Mouse (Mus musculus): ENCODE data around the gene Ndufc1. TPM values are rescaled to one million over a fixed set of nuclear protein-coding genes. Genes with fewer than 3 reads are reported as not detected.
"Not testable (repeated sequence)": the region's sequence is repeated elsewhere in the genome, so short reads cannot be mapped to it uniquely, and the experiment has no call there.

Gene Ndufc1
- polyA plus RNA-seq (2014; fragmentation: Nextera tagmentation; extraction: Ambion mirVana): 714 and 715 TPM in 2 replicates

- ATAC-seq (ENCODE audit: low FRiP score) (peak; percentile 94), DNase-seq (ENCODE audit: low spot score) (peak; percentile 99)
- 0 out of 2 replicates have a peak, but pooled peaks cover 3% of the 10 kb centered on the region for H3K36me3 ChIP-seq (ENCODE audit: control insufficient read depth, insufficient read depth, low read length)
- peak within 1 kb of the TSS; percentile 70 for H3K4me3 ChIP-seq (ENCODE audit: low read depth, low read length)
- no peaks in the 10 kb centered on the region for H3K9me3 ChIP-seq (ENCODE audit: control insufficient read depth, low read length)
- H3K27ac ChIP-seq (ENCODE audit: low read depth, low read length): peak within 1 kb of the TSS; percentile 92
- no peaks in the 10 kb centered on the region for H3K27me3 ChIP-seq (ENCODE audit: control insufficient read depth, insufficient read depth, low read length)
- H3K4me1 ChIP-seq (replicated peaks; ENCODE audit: control insufficient read depth, insufficient read depth, low read length): peaks cover 3% of the 10 kb centered on the region; the same call in 1 of the 2 replicates
- WGBS: under 1% methylated on average over 40 of the region's 40 CpGs
- peak within 1 kb of the TSS; percentile 94 for H3K9ac ChIP-seq (ENCODE audit: low read depth, low read length)
- H3K4me2 ChIP-seq (replicated peaks; ENCODE audit: low read depth, low read length): peak within 1 kb of the TSS; percentile 69
These were observed at the start of gene Ndufc1 for GRCm38 (mm10) chr3:51408561-51409183. TSS of gene Ndufc1 (minus strand) at chr3:51408988.

- Histone ChIP-seq H3K4me2 (replicated peaks; ENCODE audit: low read depth, low read length) (no peak overlapping the region), H3K36me3 (ENCODE audit: control insufficient read depth, insufficient read depth, low read length) (no peaks in the 10 kb centered on the region), H3K4me1 (replicated peaks; ENCODE audit: control insufficient read depth, insufficient read depth, low read length) (no peaks in the 10 kb centered on the region), H3K27ac (ENCODE audit: low read depth, low read length) (no peak overlapping the region), H3K9me3 (ENCODE audit: control insufficient read depth, low read length) (no peaks in the 10 kb centered on the region), H3K4me3 (ENCODE audit: low read depth, low read length) (no peak overlapping the region), H3K27me3 (ENCODE audit: control insufficient read depth, insufficient read depth, low read length) (no peaks in the 10 kb centered on the region), H3K9ac (ENCODE audit: low read depth, low read length) (no peak overlapping the region)
- ATAC-seq (ENCODE audit: low FRiP score): no peak
- DNase-seq (ENCODE audit: low spot score): no peak
- WGBS: 84% methylated on average over 3 of the region's 3 CpGs
These were observed 26.2 kb upstream of the Ndufc1 start for GRCm38 (mm10) chr3:51434871-51435595.

GRCm38 (mm10) chr3:51434364-51434763 lies 25.6 kb upstream of the Ndufc1 start:
- not testable (repeated sequence) for H3K9me3 ChIP-seq (ENCODE audit: control insufficient read depth, low read length); H3K27ac ChIP-seq (ENCODE audit: low read depth, low read length); DNase-seq (ENCODE audit: low spot score); H3K36me3 ChIP-seq (ENCODE audit: control insufficient read depth, insufficient read depth, low read length); H3K9ac ChIP-seq (ENCODE audit: low read depth, low read length); H3K27me3 ChIP-seq (ENCODE audit: control insufficient read depth, insufficient read depth, low read length); H3K4me3 ChIP-seq (ENCODE audit: low read depth, low read length); H3K4me1 ChIP-seq (replicated peaks; ENCODE audit: control insufficient read depth, insufficient read depth, low read length); ATAC-seq (ENCODE audit: low FRiP score); H3K4me2 ChIP-seq (replicated peaks; ENCODE audit: low read depth, low read length)
- WGBS: 87% methylated on average over 5 of the region's 5 CpGs

- no peak overlapping the region for H3K9ac ChIP-seq (ENCODE audit: low read depth, low read length)
- H3K27me3 ChIP-seq (ENCODE audit: control insufficient read depth, insufficient read depth, low read length): no peaks in the 10 kb centered on the region
- H3K4me2 ChIP-seq (replicated peaks; ENCODE audit: low read depth, low read length): no peak overlapping the region
- no peak overlapping the region for H3K27ac ChIP-seq (ENCODE audit: low read depth, low read length)
- H3K36me3 ChIP-seq (ENCODE audit: control insufficient read depth, insufficient read depth, low read length): no peaks in the 10 kb centered on the region
- no peak for DNase-seq (ENCODE audit: low spot score)
- ATAC-seq (ENCODE audit: low FRiP score): no peak
- H3K4me3 ChIP-seq (ENCODE audit: low read depth, low read length): no peak overlapping the region
- no peaks in the 10 kb centered on the region for H3K9me3 ChIP-seq (ENCODE audit: control insufficient read depth, low read length)
- H3K4me1 ChIP-seq (replicated peaks; ENCODE audit: control insufficient read depth, insufficient read depth, low read length): no peaks in the 10 kb centered on the region
These were observed 16.6 kb upstream of the Ndufc1 start for GRCm38 (mm10) chr3:51425394-51425793.

- Histone ChIP-seq H3K4me2 (replicated peaks; ENCODE audit: low read depth, low read length) (no peak overlapping the region), H3K36me3 (ENCODE audit: control insufficient read depth, insufficient read depth, low read length) (no peaks in the 10 kb centered on the region), H3K9ac (ENCODE audit: low read depth, low read length) (no peak overlapping the region), H3K4me1 (replicated peaks; ENCODE audit: control insufficient read depth, insufficient read depth, low read length) (no peaks in the 10 kb centered on the region), H3K9me3 (ENCODE audit: control insufficient read depth, low read length) (no peaks in the 10 kb centered on the region), H3K27me3 (ENCODE audit: control insufficient read depth, insufficient read depth, low read length) (no peaks in the 10 kb centered on the region), H3K27ac (ENCODE audit: low read depth, low read length) (no peak overlapping the region), H3K4me3 (ENCODE audit: low read depth, low read length) (no peak overlapping the region)
- DNase-seq (ENCODE audit: low spot score) (no peak), ATAC-seq (ENCODE audit: low FRiP score) (no peak)
- 86% methylated on average over 3 of the region's 3 CpGs for WGBS
These were observed 13.1 kb upstream of the Ndufc1 start for GRCm38 (mm10) chr3:51421921-51422320.

GRCm38 (mm10) chr3:51417966-51418365 lies 9.2 kb upstream of the Ndufc1 start:
- 0 out of 2 replicates have a peak overlapping the region, but pooled peaks have one; percentile 17 for H3K4me2 ChIP-seq (replicated peaks; ENCODE audit: low read depth, low read length)
- no peaks in the 10 kb centered on the region for H3K27me3 ChIP-seq (ENCODE audit: control insufficient read depth, insufficient read depth, low read length)
- no peak overlapping the region for H3K9ac ChIP-seq (ENCODE audit: low read depth, low read length)
- H3K9me3 ChIP-seq (ENCODE audit: control insufficient read depth, low read length): no peaks in the 10 kb centered on the region
- no peaks in the 10 kb centered on the region for H3K4me1 ChIP-seq (replicated peaks; ENCODE audit: control insufficient read depth, insufficient read depth, low read length)
- H3K36me3 ChIP-seq (ENCODE audit: control insufficient read depth, insufficient read depth, low read length): no peaks in the 10 kb centered on the region
- no peak for DNase-seq (ENCODE audit: low spot score)
- no peak overlapping the region for H3K4me3 ChIP-seq (ENCODE audit: low read depth, low read length)
- no peak overlapping the region for H3K27ac ChIP-seq (ENCODE audit: low read depth, low read length)
- ATAC-seq (ENCODE audit: low FRiP score): no peak
- 83% methylated on average over 2 of the region's 2 CpGs for WGBS

GRCm38 (mm10) chr3:51417485-51417884 lies 8.7 kb upstream of the Ndufc1 start:
- Histone ChIP-seq H3K4me1 (replicated peaks; ENCODE audit: control insufficient read depth, insufficient read depth, low read length) (no peaks in the 10 kb centered on the region), H3K9ac (ENCODE audit: low read depth, low read length) (no peak overlapping the region), H3K4me2 (replicated peaks; ENCODE audit: low read depth, low read length) (peak overlapping the region; percentile 71), H3K4me3 (ENCODE audit: low read depth, low read length) (peak overlapping the region; percentile 99), H3K27ac (ENCODE audit: low read depth, low read length) (no peak overlapping the region), H3K36me3 (ENCODE audit: control insufficient read depth, insufficient read depth, low read length) (no peaks in the 10 kb centered on the region), H3K27me3 (ENCODE audit: control insufficient read depth, insufficient read depth, low read length) (no peaks in the 10 kb centered on the region), H3K9me3 (ENCODE audit: control insufficient read depth, low read length) (no peaks in the 10 kb centered on the region)
- DNase-seq (ENCODE audit: low spot score): no peak
- ATAC-seq (ENCODE audit: low FRiP score): no peak
- WGBS: 50% methylated on average over 2 of the region's 2 CpGs

GRCm38 (mm10) chr3:51417135-51417458 lies 8.3 kb upstream of the Ndufc1 start:
- no peaks in the 10 kb centered on the region for H3K4me1 ChIP-seq (replicated peaks; ENCODE audit: control insufficient read depth, insufficient read depth, low read length)
- no peaks in the 10 kb centered on the region for H3K27me3 ChIP-seq (ENCODE audit: control insufficient read depth, insufficient read depth, low read length)
- no peak for DNase-seq (ENCODE audit: low spot score)
- no peak overlapping the region for H3K27ac ChIP-seq (ENCODE audit: low read depth, low read length)
- H3K4me3 ChIP-seq (ENCODE audit: low read depth, low read length): peak overlapping the region; percentile 99
- H3K9me3 ChIP-seq (ENCODE audit: control insufficient read depth, low read length): no peaks in the 10 kb centered on the region
- 10% methylated on average over 8 of the region's 8 CpGs for WGBS
- ATAC-seq (ENCODE audit: low FRiP score): no peak
- H3K36me3 ChIP-seq (ENCODE audit: control insufficient read depth, insufficient read depth, low read length): no peaks in the 10 kb centered on the region
- H3K4me2 ChIP-seq (replicated peaks; ENCODE audit: low read depth, low read length): peak overlapping the region; percentile 71
- H3K9ac ChIP-seq (ENCODE audit: low read depth, low read length): peak overlapping the region; percentile 96
